Mouse (Mus musculus): ENCODE measurements around the gene Mindy3.

DNA sequence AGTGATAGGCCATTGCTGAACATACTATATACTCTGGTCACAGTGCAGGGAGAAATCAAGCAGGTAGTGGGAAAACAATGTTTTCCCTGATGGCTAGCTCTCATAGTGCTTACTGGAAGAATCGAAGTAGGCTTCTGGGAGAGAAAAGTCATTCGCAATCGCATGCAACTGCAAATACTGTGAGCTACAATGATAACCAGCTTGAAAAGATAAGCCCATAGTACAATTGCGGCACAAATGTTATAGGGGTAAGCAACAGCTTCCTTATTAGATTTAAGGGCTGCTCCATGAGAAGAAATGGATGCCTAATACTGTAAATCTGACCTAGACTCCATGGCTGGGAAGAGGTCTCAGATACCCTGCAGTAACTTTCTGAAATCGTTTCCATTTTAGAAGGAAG lies 40.7 kb downstream of the Mindy3 start:
- TF ChIP-seq CTCF (IDR thresholded peaks at IDR 0.05; ENCODE audit: low read depth) (no peak), EP300 (IDR thresholded peaks at IDR 0.05; ENCODE audit: low read depth) (no peak)
